ENCODE assay signal across 8 mouse cellular contexts in genomic region chr19:45660503-45660790, GRCm38 (mm10). TPM values are rescaled to one million over a fixed set of nuclear protein-coding genes. Genes with fewer than 3 reads are reported as not detected.
A peak's percentile ranks its signal among the peaks of the same experiment; 100 is the strongest.
DNase-seq lines count a peak whose midpoint lies in the region; TF ChIP-seq lines count a peak whose summit lies in the region.

No protein-coding gene starts in this region.

- WGBS in hindbrain, embryonic 10.5 days: 16% methylated on average over 18 of the region's 18 CpGs

- DNase-seq in heart, adult 8-10 months (ENCODE audit: low spot score): peak; percentile 55
- no peak for DNase-seq in heart, postnatal 10 days
- no peak for DNase-seq in testis, postnatal 10 days (ENCODE audit: low spot score)
- DNase-seq in hindbrain, embryonic 10.5 days (ENCODE audit: low spot score): no peak
- DNase-seq in yolk sac, embryonic 10.5 days (ENCODE audit: low spot score): no peak
- no peak for DNase-seq in adrenal gland, adult 18-20 months (ENCODE audit: low spot score in 2 of 2)

- H3K9me3 ChIP-seq in hindbrain, embryonic 10.5 days: no peaks in the 10 kb centered on the region
- H3K9me3 ChIP-seq in megakaryocyte, embryonic 14.5 days: no peaks in the 10 kb centered on the region

- no peaks in the 10 kb centered on the region for H3K27me3 ChIP-seq in testis, adult 2 months (ENCODE audit: control insufficient read depth, insufficient read depth, low read length)
- peaks cover 21% of the 10 kb centered on the region for H3K27me3 ChIP-seq in hindbrain, embryonic 10.5 days (ENCODE audit: insufficient read depth, poor library complexity, severe bottlenecking)
- no peaks in the 10 kb centered on the region for H3K27me3 ChIP-seq in megakaryocyte, embryonic 14.5 days (replicated peaks)

- peak overlapping the region; percentile 86 for H3K27ac ChIP-seq in testis, adult 2 months (ENCODE audit: control insufficient read depth, insufficient read depth, low read depth, low read length)
- H3K27ac ChIP-seq in hindbrain, embryonic 10.5 days: peak overlapping the region; percentile 98

- TF ChIP-seq POLR2A in testis, adult 2 months (IDR thresholded peaks at IDR 0.05; ENCODE audit: control insufficient read depth, low read depth, low read length): no peak

- no peak for TF ChIP-seq CTCF in testis, adult 2 months (IDR thresholded peaks at IDR 0.05; ENCODE audit: control insufficient read depth, insufficient read depth, insufficient replicate concordance, low read depth, low read length)

- peak overlapping the region; percentile 92 for H3K4me3 ChIP-seq in testis, adult 2 months (ENCODE audit: control insufficient read depth, low read depth, low read length)
- H3K4me3 ChIP-seq in hindbrain, embryonic 10.5 days: peak overlapping the region; percentile 84
- peak overlapping the region; percentile 97 for H3K4me3 ChIP-seq in megakaryocyte, embryonic 14.5 days (replicated peaks)

- H3K4me1 ChIP-seq in testis, adult 2 months (ENCODE audit: control insufficient read depth, insufficient read depth, low read length): peaks cover 7% of the 10 kb centered on the region
- H3K4me1 ChIP-seq in hindbrain, embryonic 10.5 days (replicated peaks): peaks cover 41% of the 10 kb centered on the region
- peaks cover 31% of the 10 kb centered on the region for H3K4me1 ChIP-seq in megakaryocyte, embryonic 14.5 days

- intact Hi-C loops in heart, postnatal 10 days (cut with DNase I): no loop called here

- no peaks in the 10 kb centered on the region for H3K36me3 ChIP-seq in testis, adult 2 months (ENCODE audit: control insufficient read depth, insufficient read depth, low read length)
- H3K36me3 ChIP-seq in hindbrain, embryonic 10.5 days: no peaks in the 10 kb centered on the region
- peaks cover 3% of the 10 kb centered on the region for H3K36me3 ChIP-seq in megakaryocyte, embryonic 14.5 days (replicated peaks; ENCODE audit: low read length)

RNA-seq across cellular contexts. Expression of gene Fbxw4, which starts 0.3 kb away (rescaled TPM):
- total RNA-seq in heart, adult 8-10 months (2022): 10 to 100 TPM; 27.2 to 32.6 (median 31.2) TPM
- 10 to 100 TPM; 21.0 to 21.7 TPM for total RNA-seq in heart, postnatal 10 days (2021)
- polyA plus RNA-seq in testis, adult 2 months (2012; rRNA removed): 21.5 and 22.3 TPM in 2 replicates
- 1.8 and 5.5 TPM in 2 replicates for polyA plus RNA-seq in hindbrain, embryonic 10.5 days (2016; fragmentation: Nextera tagmentation; extraction: Ambion mirVana)
- polyA plus RNA-seq in megakaryocyte, embryonic 14.5 days (2012; ENCODE audit: insufficient read depth, low replicate concordance): 14.3 and 29.0 TPM in 2 replicates
- 10 to 100 TPM; 30.9 to 47.7 TPM for total RNA-seq in adrenal gland, adult 18-20 months (2021)
